Mouse (Mus musculus) intestine, postnatal 0 days (tissue): Measurements from ENCODE around the gene Smoc2. TPM values are rescaled to one million over a fixed set of nuclear protein-coding genes. Genes with fewer than 3 reads are reported as not detected.

Experiments used
- ATAC-seq: fragments of 200-750 bp; cut with Nextera tagmentation; 2 replicates; pipeline ENCODE4 v1.8.0; 2017; ENCODE audit warnings: mild to moderate bottlenecking, moderate TSS enrichment, moderate library complexity
- H3K27ac ChIP-seq: fragments of 300-500 bp; sonication (generic); 2 replicates; pipeline ENCODE4 v1.5.1; 2014; ENCODE audit warnings: mild to moderate bottlenecking, low read depth, low read length, moderate library complexity
- H3K27me3 ChIP-seq: fragments of 300-500 bp; sonication (generic); replicated peaks from 2 replicates; pipeline ENCODE4 v1.6.1; 2014; ENCODE audit warnings: low read length, mixed read lengths; ENCODE audit not compliant: control insufficient read depth, insufficient read depth
- H3K36me3 ChIP-seq: fragments of 300-500 bp; sonication (generic); 2 replicates; pipeline ENCODE4 v1.6.1; 2014; ENCODE audit warnings: mild to moderate bottlenecking, moderate library complexity; ENCODE audit not compliant: control insufficient read depth, insufficient read depth
- H3K4me1 ChIP-seq: fragments of 300-500 bp; sonication (generic); replicated peaks from 2 replicates; pipeline ENCODE4 v1.6.1; 2014; ENCODE audit warnings: antibody characterized with exemption, low read length, mixed read lengths; ENCODE audit not compliant: control insufficient read depth, insufficient read depth
- H3K4me2 ChIP-seq: fragments of 300-500 bp; sonication (generic); replicated peaks from 2 replicates; pipeline ENCODE4 v1.6.1; 2014; ENCODE audit warnings: low read depth, mild to moderate bottlenecking, moderate library complexity
- H3K4me3 ChIP-seq: fragments of 300-500 bp; sonication (generic); 2 replicates; pipeline ENCODE4 v1.5.1; 2014; ENCODE audit warnings: low read depth, low read length
- H3K9ac ChIP-seq: fragments of 300-500 bp; sonication (generic); 2 replicates; pipeline ENCODE4 v1.6.1; 2014; ENCODE audit warnings: mild to moderate bottlenecking, low read depth, low read length
- H3K9me3 ChIP-seq: fragments of 300-500 bp; sonication (generic); 2 replicates; pipeline ENCODE4 v1.6.1; 2016; ENCODE audit warnings: mixed run types; ENCODE audit not compliant: control insufficient read depth
- CTCF ChIP-seq: sonication (generic); IDR thresholded peaks from 2 replicates; pipeline ENCODE4 v1.5.1; 2016; ENCODE audit warnings: low read depth, mild to moderate bottlenecking, control low read depth, antibody characterized with exemption, moderate library complexity
- WGBS: fragments of 180-500 bp; shearing (Covaris S2); extraction: QIAGEN DNeasy Blood & Tissue Kit; methylation state at CpG from one replicate; pipeline ENCODE4 v1.1.7; 2014; 5-methylcytosine and 5-hydroxymethylcytosine counted together
- polyA plus RNA-seq: library from polyadenylated mRNA; unstranded; fragments of >200 nt; fragmentation: Nextera tagmentation; extraction: Ambion mirVana; gene quantifications from 2 replicates; pipeline ENCODE4 v1.2.1, GENCODE M21; 2015

Gene Smoc2
- polyA plus RNA-seq, 1 experiment from 2014 or later: 62.7 TPM

- Histone ChIP-seq H3K36me3 (no peaks in the 10 kb centered on the region), H3K27ac (no peak overlapping the region), H3K27me3 (no peaks in the 10 kb centered on the region), H3K9me3 (no peaks in the 10 kb centered on the region), H3K9ac (no peak overlapping the region), H3K4me2 (no peak overlapping the region), H3K4me3 (no peak overlapping the region), H3K4me1 (no peaks in the 10 kb centered on the region)
- 80% methylated on average over 5 of the region's 5 CpGs for WGBS
- TF ChIP-seq CTCF: no peak
- ATAC-seq: no peak
Observed at GRCm38 (mm10) chr17:14445611-14446010, 166.3 kb downstream of the Smoc2 start.

DNA sequence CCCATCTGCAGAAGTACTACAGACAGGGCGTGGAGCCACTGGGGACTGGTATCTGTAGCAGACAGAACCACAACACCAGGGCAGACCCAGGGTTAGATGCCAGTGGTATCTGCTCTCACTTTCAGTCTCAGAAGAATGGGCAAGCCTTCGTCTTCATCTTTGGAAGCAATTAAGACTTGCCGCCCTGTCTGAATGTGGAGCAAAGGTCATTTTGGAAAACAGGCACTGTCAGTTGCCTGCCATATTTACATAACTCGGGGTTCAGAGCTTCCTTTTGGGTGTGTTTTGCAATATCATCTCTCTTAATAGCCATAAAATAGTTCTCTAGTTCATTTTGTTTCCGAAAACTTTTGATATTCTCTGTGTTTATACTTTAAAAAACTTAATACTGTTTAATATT, 168.0 kb downstream of the Smoc2 start:
- H3K4me1 ChIP-seq: no peaks in the 10 kb centered on the region
- no peaks in the 10 kb centered on the region for H3K27me3 ChIP-seq
- no peak overlapping the region for H3K4me3 ChIP-seq
- WGBS: 28% methylated on average over 5 of the region's 5 CpGs
- no peaks in the 10 kb centered on the region for H3K36me3 ChIP-seq
- no peak overlapping the region for H3K9ac ChIP-seq
- H3K4me2 ChIP-seq: no peak overlapping the region
- peak; percentile 38 for ATAC-seq
- no peak overlapping the region for H3K27ac ChIP-seq
- no peaks in the 10 kb centered on the region for H3K9me3 ChIP-seq
- TF ChIP-seq CTCF: no peak

Other genes starting within 250 kb of the Smoc2 start
- gene Gm7358, start 220.0 kb upstream of the Smoc2 start, polyA plus RNA-seq: not detected in 2 replicates
- 6.2 and 7.8 TPM in 2 replicates for gene Dact2, start 75.2 kb upstream of the Smoc2 start, polyA plus RNA-seq